Mouse (Mus musculus): Measurements from ENCODE around the gene Rbms1.
"Not testable (repeated sequence)": the region's sequence is repeated elsewhere in the genome, so short reads cannot be mapped to it uniquely, and the experiment has no call there.

Rbms1 gene

DNA sequence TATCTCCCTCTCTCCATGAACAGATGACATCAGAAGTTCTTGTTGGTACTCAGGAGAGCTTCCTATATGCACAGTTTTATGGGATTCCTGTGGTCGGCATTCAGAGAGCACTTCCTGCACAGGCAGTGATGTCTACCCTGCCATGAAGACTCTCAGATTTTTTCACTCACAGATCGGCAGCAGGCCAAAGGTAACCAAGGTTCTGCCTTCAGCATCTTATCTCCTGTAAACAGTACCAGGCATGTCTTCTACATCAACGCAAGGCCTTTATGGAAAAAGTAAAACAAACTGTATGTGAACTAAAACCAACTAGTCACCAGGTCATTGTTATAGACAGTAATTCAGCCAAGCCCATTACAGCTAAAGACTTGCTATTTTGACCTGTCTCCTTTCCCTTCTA, 115.0 kb downstream of the Rbms1 start:
- DNase-seq (ENCODE audit: low spot score) = no peak

DNA sequence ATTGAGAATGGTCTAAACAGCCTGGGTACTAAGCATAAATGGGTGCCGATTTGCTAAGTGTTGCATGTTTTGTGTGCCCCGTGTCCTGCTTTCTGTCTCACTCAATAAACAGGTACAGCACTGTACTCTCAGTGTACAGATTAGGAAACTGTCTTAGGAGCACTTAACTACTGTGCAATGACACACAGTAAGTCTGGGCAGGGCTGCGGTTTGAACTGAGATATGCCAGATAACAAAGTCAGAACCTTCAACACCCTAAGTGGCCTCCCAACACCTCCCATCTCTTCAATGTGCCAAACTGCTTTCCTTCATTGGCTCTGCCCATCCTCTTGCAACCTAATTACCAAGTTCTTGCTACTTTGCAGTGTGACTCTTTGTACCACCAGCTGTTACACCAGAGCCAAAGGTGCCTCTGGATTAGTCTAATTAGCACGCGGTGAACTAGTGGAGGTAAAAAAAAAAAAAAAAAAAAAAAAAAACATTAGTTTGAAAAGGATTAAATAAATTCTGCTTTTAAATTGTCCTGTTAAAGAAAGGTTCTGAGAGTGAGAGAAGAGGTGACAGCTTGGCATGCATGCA, 117.6 kb downstream of the Rbms1 start:
- DNase-seq (ENCODE audit: low spot score) = no peak

DNA sequence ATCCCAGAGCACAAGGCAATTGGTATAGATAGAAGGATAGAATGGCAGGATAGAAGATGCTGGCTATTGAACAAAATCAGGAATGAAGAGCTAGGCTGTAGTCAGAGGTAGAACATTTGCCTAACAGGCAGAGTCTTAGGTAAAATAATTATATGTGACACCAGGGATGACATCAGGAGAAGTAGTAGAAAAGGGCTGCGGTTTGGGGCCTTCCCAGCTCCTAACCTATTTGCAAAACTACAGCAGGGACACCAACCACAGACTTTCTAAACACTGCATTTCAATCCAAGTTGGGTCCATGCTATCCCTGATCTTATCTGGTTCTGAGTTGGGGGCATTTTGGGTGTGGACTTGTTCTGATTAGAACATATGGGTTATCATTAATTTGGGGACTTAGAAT, 118.7 kb downstream of the Rbms1 start:
- DNase-seq (ENCODE audit: low spot score) = no peak

DNA sequence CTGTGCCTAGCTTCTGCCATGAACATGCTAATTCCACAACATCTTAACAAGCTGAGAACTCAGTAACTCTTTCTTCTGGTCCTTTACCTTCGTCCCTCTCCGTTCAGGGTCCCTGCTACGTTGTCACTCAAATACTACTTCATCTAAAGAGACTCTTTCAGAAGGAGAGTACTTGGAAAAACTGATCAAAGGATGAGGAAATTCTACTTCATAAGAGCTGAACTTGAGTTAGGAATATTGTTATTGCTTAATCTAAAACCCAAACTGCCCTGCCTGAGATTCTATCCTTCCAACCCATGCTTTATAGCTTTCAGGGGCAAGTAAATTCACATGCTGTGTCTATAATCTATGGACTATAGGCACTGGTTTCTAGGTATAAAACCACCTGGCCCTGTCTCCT, 119.4 kb downstream of the Rbms1 start:
- DNase-seq (ENCODE audit: low spot score) = no peak

DNA sequence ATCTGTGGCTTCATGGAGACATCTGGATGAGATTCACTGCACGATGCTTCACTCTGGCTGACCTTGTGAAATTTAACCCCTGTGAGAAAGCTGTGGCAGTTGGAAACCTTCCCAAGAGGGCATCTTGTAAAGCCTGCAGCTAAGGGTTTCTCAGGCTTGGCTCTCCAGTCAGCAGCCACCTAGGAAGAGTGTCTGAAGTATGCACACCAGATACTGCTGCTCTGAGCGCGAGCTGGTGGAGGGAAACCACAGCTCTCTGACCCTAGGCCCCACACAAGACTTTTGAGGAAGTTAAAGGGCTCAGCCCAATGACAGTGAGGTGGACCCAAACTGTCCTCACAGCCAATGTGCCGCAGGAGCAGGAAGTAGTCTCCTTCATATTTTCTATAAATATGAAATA, 120.0 kb downstream of the Rbms1 start:
- no peak for DNase-seq (ENCODE audit: low spot score)

DNA sequence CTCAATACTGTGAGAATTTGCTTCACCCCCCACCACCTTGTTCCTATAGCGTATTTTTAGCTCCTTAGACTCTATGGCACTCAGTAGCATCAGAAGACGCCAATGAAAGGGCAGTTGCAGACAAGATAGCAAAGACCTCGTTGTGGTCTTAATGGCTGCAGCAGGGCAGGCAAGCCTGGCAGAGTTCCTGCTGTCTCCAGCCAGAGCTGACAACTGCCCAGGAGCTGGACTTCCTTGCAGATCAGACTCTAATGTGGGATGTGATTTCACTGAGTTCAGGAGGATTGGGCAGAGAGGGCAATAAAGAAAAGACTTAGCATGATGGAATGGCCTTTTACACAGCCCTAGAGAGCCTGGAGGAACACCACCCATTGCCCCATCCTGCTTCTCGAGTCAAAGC, 122.1 kb downstream of the Rbms1 start:
- no peak for DNase-seq (ENCODE audit: low spot score)

DNA sequence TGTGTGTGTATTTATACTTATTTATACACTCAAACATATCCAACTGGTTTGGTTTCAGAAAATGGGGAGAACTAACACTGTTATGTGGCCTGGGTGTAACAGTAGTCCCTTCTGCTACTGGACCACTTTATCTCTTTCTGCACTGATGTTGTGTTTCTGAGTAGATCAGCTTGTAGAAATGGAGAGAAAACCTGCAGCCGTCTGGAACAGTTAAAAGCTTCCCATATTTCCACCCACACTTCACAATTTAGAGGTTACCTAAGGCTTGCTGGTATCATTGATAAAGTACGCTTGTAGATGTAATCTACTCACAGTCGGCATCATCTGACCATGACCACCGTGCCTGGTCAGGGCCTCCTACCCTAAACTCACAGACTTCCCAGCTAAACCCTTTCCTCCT, 123.5 kb downstream of the Rbms1 start:
- DNase-seq (ENCODE audit: low spot score) = no peak

DNA sequence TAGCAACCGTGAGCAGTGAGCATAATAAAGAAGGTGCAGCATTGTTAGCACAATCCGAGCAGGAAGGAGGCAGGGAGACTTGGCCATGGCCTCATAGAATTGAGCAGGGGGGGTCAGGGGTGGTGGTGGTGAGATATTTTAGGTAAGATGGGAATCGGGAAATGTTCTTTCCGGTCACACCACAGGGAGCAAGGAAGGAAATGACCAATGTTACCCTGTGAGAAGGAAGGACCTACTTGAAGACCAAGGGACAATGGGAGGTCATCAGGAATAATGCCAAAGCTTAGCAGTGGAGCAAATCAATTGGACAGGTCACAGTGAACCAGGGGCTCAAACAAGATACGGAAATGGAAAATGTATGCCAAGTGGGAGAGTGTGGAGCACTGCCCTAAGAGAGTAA, 124.1 kb downstream of the Rbms1 start:
- no peak for DNase-seq (ENCODE audit: low spot score)

DNA sequence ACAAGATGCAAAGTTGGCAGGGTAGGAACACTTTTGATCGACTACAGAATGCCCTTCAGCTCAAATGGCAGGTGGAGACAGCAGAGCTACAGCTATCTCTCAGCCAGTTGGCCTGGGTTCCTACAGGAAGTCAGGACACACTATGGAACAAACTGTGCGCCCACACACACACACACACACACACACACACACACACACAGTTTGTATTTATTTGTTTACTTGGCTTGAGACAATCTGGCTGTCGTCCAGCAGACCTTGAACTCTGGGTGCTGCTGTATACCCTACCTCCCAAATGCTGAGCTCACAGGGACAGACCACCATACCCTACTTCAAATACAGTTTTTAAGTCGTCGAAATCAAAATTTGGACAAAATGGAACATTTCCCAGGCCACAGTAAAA, 125.4 kb downstream of the Rbms1 start:
- DNase-seq (ENCODE audit: low spot score) = no peak

DNA sequence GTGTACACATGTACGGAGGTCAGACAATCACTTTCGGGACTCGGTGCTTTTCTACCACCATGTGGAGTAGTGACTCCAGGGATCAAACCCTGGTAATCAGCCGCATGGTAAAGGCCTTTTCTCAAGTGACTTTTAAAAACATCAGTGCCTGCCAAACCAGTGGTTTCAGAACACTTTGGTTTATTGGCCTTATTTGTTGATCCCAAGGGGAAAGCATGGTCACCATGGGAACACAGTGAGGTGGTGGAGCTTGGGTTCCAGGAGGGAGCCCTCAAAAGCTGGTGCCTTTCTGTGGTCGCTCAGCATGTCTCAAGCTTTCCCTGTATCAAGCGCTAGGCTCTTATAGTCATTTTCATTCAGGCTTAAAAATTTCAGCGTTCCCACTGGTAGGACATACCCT, 126.8 kb downstream of the Rbms1 start:
- no peak for DNase-seq (ENCODE audit: low spot score)

DNA sequence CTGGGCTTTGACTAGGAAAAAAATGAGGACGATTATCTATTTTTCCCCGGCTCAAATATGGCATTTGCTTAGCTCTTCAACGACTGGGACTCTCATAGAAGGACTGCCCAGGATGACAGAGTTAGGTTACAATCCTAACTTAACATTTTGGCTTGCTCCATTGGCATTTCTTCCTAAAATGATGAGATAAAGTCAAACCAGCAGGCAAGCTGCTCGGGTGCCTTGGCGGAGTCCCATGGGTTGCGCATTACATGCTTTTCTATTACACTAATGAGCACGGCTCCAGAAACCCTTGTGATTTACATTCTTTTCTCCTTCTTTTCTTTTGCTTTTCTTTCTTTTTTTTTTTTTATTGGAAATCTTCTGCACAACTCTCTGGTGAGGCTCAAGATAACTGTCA, 128.7 kb downstream of the Rbms1 start:
- DNase-seq (ENCODE audit: low spot score) = no peak

DNA sequence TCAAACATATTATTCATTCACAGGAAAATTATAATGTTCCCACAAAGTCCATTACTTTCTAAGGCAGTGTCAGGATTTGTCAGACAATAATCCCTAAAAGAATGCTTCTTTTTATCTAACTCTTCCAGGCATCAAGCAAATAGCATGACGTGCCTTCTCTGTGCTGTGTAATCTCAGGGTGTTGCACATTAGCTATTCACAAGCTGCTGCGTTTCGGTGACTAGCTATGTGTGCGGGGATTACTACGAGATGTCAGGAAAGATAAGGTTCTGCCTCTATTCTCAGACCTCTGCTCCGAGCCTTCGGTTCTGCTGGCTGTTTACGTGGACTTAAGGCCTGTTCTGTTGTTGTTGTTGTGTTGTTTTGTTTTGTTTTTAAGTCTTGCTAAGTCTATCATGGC, 130.7 kb downstream of the Rbms1 start:
- DNase-seq (ENCODE audit: low spot score) = no peak

DNA sequence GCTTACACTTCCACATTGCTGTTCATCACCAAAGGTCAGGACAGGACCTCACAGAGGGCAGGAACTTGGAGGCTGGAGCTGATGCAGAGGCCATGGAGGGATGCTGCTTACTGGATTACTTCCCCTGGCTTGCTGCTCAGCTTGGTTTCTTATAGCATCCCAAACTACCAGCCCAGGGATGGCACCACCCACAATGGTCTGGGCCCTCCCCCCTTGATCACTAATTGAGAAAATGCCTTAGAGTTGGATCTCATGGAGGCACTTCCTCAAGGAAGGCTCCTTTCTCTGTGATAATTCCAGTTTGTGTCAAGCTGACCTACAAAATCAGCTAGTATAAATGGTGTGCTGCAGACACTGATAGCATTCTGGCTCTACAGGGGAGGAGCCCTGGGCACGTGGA, 132.5 kb downstream of the Rbms1 start:
- not testable (repeated sequence) for DNase-seq (ENCODE audit: low spot score)

DNA sequence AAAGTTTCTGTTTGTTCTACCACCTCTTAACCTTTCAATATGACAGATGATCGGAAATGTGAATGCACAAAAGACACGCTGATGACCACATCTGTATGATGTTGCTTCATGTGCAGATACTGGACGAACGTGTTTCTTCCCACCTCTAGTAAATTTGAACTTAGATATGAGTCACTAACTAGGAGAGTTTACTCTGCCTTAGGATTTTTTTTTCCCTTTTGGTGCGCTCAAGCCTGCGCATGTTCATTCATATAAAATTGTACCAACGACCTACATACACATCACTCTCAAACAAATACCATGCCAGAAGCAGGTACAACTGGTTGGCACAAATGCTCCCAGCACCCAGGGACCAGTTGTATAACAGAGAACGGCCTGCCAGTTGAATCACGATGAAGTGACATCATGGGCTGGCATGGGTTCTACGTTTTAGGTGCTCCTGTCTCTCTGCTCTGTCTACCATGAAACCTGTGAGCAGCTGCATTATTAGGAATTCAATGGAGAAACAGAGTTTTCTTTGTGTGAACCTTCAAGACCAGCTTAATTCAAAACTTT, 134.0 kb downstream of the Rbms1 start:
- DNase-seq (ENCODE audit: low spot score) = no peak

DNA sequence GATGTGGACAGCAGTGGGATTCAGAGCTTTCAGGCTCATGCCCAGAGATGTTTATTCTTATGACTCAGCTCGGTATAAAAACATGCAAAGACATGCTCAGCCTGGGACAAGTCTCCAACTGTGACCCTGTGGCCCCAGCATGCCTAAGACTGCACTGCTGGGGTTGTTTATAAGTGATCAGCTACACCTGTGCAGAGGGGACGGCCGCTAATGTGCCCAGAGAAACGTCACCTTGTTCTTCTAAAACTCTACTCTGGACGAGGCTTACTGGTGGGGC, 135.9 kb downstream of the Rbms1 start:
- DNase-seq (ENCODE audit: low spot score) = no peak

DNA sequence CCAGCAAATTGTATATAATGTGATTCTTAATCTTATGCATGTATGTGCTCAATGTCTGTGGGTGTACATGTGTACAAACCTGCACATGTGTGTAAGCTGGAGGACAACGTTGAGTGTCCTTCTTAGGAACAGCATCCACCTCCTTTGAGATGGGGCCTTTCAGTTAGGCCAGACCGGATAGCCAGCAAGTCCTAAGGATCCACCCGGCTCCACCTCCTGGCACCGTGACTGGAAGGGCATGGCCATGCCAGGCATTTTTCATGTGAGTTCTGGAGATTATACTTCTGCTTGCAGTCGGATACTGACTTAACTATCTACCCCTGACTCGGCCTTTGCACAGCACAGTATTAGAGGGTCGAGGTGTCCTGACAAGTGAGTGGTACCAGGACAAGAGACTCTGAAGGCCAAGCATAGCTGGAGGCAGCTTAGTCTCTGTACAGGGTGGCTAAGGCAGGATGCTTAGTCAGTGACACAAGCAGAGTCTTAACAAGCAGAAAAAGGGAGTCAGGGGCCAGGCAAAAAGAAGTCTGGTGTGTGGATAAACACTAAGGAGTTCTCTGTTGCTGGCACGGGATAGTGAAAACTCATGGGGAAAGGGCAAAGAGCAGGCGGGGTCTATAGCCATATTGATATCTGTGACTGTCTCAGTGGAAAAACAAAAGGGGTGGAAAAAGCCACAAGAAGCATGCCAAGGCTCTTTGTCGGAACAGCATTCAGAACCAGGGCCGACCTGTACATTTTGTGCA, 136.4 kb downstream of the Rbms1 start:
- DNase-seq (ENCODE audit: low spot score) = no peak

DNA sequence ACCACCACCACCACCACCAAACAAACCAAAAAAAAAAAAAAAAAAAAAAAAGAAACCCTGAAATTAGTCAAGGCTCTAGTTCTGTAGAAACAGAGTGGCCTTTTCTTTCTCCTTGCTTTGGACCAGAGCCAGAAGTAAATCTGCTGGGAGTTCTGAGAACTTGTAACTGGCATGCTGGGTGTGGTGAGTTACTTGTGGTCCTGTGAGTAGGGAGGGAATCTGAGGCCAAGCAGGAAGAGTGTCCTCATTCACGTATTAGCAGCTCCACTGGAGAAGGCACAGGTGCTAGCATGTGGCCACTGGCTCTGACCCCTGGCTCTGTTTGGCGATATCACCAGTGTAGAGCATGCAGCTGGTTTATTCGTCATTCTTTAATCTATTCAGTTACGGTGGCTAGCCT, 137.3 kb downstream of the Rbms1 start:
- no peak for DNase-seq (ENCODE audit: low spot score)

DNA sequence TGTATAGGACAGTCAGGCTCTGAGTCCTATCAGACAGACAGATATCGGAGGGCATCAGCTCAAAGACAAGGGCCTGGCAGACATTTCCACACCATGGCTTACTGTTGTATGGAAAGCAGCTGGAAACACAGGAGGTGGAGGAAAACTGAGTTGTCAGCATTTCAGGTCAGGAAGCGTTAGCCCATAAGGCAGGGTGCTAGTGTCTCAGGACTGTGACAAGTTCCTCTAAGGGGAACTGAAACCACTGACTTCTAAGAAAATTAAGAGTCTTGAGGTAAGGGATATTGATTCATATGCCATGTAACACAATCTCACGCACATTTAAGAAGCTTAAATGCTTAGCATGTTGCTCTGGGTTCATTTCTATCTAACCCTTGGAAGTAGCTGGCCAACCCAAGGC, 141.4 kb downstream of the Rbms1 start:
- no peak for DNase-seq (ENCODE audit: low spot score)

DNA sequence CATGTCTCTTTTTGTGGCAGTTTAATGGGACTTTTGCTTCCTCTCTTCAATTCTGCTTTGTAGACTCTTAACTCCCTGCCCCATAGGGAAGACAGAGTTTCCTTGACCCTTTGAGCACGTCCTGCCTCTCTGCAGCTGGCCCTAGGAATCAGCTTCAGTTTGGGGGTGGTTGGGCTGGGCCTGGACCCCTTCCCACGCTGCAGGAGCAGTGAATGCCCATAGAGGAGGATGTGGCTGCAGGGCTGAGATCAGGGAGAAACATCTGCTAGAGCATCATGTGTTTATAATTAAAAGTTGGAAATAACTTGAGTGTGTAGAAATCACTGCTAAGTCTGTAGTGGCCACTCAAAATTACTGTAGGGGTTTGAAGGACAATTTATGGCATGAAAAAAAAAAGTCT, 144.4 kb downstream of the Rbms1 start:
- DNase-seq (ENCODE audit: low spot score) = no peak

DNA sequence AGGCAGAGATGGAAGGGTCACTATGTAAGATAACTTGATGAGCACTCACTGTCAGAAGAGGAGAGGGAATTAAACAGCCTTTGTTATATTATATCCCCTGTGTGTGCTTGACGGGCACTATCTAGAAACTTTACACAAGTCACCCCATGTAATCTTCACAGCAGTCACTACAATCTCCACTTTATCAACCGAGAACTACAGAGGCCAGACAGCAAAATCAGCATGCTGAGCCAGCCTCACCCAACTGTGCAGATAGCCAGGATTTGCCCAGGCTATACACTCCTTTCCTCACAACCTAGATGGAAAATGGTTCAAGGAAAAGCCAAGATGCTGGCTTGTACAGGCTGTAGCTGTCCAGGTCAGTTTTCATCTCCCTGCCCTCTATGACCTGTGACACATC, 146.7 kb downstream of the Rbms1 start:
- DNase-seq (ENCODE audit: low spot score) = no peak

DNA sequence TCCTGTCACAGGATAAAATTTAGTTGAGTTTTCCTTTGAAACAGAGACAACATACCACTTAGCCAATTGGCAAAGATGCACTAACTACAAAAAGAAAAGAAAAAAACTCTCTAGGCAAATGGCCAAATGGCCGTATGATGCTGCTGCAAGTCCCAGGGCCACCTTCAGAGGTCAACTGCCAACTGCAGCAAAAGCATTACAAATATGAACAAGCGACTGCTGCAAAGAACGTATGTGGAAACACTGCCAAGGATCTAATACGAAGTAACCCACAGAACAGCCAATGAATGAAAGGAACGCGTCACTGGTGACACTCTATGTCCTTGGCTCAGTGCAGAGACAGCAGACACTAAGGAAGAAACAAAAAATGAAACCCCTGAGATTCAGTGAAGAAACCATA, 148.2 kb downstream of the Rbms1 start:
- no peak for DNase-seq (ENCODE audit: low spot score)

DNA sequence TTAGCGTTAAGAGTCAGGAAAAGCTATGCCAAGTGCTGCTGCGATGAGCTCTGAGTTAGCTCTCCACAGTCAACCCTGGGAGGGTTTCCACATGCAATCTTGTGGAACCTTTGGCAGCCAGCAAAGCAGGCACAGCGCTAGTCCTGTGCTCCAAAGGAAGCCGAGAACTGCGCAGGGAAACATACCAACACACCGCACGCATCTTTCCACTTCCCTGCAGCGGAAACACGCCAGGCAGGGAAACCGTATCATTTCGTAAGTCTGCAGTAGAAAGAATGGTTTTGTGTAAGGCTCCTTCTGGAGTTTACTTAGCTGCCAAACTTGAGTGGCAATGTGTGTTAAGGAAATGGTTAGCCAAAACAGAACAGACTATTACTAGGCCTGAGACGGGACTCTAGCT, 150.0 kb downstream of the Rbms1 start:
- DNase-seq (ENCODE audit: low spot score) = no peak

DNA sequence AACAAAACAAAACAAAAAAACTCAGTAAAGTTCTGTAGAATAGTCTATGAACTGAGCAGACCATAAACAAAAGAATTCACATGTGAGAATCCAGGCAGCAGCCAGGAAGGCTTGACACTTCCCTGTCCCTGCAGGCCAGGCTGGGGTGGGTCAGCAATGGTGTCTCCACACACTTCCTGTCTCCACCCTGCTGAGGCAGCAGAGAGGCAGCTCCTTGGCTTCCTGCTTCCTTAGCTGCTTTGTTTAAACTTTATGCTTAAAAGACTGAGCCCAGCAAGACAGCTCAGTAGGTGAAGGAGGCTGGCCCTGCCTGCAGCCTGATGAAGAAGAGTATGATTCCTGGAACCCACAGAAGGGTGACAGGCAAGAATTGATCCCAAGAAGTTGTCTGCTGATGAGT, 152.4 kb downstream of the Rbms1 start:
- DNase-seq (ENCODE audit: low spot score) = no peak

DNA sequence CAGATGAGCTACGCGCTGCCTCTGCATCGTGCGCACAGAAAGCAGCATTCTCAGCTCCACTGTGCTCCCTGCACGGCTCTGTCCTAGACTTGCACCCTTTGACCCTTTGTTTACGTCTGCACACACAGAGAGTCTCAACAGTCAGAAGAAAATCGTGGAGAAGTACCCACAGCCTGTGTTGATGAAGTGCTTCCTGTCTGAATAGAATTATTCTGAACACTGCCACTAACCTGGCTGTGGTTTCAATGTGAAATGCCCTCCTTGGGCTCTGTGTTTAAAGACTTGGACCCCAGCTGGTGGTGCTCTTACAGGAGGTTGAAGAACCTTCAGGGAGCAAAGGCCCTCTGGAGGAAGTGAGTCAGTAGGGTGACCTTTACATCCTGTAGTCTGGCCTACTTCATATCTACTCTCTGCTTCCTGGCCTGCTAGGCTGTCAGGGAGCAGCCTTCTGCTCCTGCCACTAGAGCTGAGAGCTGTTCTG, 153.5 kb downstream of the Rbms1 start:
- no peak for DNase-seq (ENCODE audit: low spot score)

Data from urinary bladder, postnatal 10 days (tissue).